Mouse (Mus musculus) hindbrain, embryonic 13.5 days (tissue): ENCODE data around the gene Tspan15. TPM values are rescaled to one million over a fixed set of nuclear protein-coding genes. Genes with fewer than 3 reads are reported as not detected.

ENCODE experiments used
- ATAC-seq: fragments of 200-750 bp; cut with Nextera tagmentation; 2 replicates; pipeline ENCODE4 v1.8.0; 2017; ENCODE audit warnings: moderate TSS enrichment; ENCODE audit not compliant: low FRiP score
- H3K27ac ChIP-seq: fragments of 300-500 bp; sonication (generic); 2 replicates; pipeline ENCODE4 v1.5.1; 2015; ENCODE audit warnings: inconsistent platforms, mild to moderate bottlenecking, moderate library complexity
- H3K27me3 ChIP-seq: fragments of 300-500 bp; sonication (generic); 2 replicates; pipeline ENCODE4 v1.6.1; 2015; ENCODE audit warnings: mild to moderate bottlenecking, inconsistent platforms
- H3K36me3 ChIP-seq: fragments of 300-500 bp; sonication (generic); 2 replicates; pipeline ENCODE4 v1.6.1; 2015; ENCODE audit warnings: mild to moderate bottlenecking, inconsistent platforms
- H3K4me1 ChIP-seq: fragments of 300-500 bp; sonication (generic); replicated peaks from 2 replicates; pipeline ENCODE4 v1.6.1; 2015; ENCODE audit warnings: inconsistent platforms
- H3K4me2 ChIP-seq: fragments of 300-500 bp; sonication (generic); 2 replicates; pipeline ENCODE4 v1.6.1; 2015; ENCODE audit warnings: inconsistent platforms, mild to moderate bottlenecking, moderate library complexity
- H3K4me3 ChIP-seq: fragments of 300-500 bp; sonication (generic); 2 replicates; pipeline ENCODE4 v1.5.1; 2015; ENCODE audit warnings: mild to moderate bottlenecking, inconsistent platforms
- H3K9ac ChIP-seq: fragments of 300-500 bp; sonication (generic); 2 replicates; pipeline ENCODE4 v1.6.1; 2015; ENCODE audit warnings: mild to moderate bottlenecking, inconsistent platforms
- H3K9me3 ChIP-seq: fragments of 300-500 bp; sonication (generic); 2 replicates; pipeline ENCODE4 v1.6.1; 2016; ENCODE audit warnings: inconsistent platforms
- WGBS: fragments of 180-500 bp; shearing (Covaris S2); methylation state at CpG from one replicate; pipeline ENCODE4 v1.1.7; 2015; 5-methylcytosine and 5-hydroxymethylcytosine counted together
- polyA plus RNA-seq: library from polyadenylated mRNA; unstranded; fragments of >200 nt; fragmentation: Nextera tagmentation; extraction: Ambion mirVana; gene quantifications from 2 replicates; pipeline ENCODE4 v1.2.1, GENCODE M21; 2015

The Tspan15 gene
- polyA plus RNA-seq, 1 experiment from 2014 or later = 22.1 TPM

DNA sequence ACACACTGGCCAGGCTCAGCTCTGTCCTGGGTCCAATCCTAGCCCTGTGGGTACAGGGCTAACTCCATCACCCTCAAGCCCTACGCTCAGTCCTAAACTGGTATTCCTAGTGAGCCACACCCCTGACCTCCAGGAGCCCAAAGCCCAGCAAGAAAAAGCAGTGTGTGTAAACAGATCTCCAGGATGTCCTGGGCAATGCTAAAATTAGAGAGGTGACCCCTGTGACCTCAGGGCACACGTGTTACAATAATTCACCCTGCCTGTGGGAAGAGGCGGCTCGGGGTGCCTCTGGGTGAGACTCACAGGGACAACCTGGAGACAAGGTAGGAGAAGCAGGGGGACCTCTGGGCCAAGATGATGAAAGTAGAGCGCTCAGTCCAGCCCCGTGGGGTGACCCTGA lies 6.8 kb downstream of the Tspan15 start:
- H3K36me3 ChIP-seq = no peaks in the 10 kb centered on the region
- no peaks in the 10 kb centered on the region for H3K4me1 ChIP-seq
- 79% methylated on average over 6 of the region's 6 CpGs for WGBS
- no peak overlapping the region for H3K4me3 ChIP-seq
- H3K27ac ChIP-seq = no peak overlapping the region
- H3K4me2 ChIP-seq = no peak overlapping the region
- H3K9me3 ChIP-seq = no peaks in the 10 kb centered on the region
- no peak for ATAC-seq
- H3K27me3 ChIP-seq = 0 out of 2 replicates have a peak, but pooled peaks cover 3% of the 10 kb centered on the region
- no peak overlapping the region for H3K9ac ChIP-seq

DNA sequence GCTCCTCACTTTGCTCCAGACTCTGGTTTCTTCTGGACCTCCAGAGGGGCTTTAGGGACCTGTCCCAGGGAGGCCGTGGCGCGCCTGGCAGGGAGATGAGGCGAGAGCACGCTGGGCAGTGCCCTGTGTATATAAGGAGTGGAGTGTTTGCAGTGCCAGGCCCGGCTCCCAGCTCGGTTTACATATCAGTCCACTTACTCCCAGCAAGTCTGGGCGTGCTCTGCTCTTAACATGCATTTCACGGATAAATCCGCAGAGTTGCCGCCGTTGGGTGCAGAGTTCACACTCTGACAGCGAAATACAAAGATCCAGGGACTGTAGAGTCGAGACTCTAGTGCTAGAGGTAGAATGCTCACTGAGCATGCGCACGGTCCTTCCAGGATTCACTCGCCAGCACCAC lies 8.3 kb downstream of the Tspan15 start:
- Histone ChIP-seq H3K4me2 (no peak overlapping the region), H3K9ac (no peak overlapping the region), H3K36me3 (no peaks in the 10 kb centered on the region), H3K27me3 (no peaks in the 10 kb centered on the region), H3K27ac (no peak overlapping the region), H3K4me3 (no peak overlapping the region), H3K4me1 (no peaks in the 10 kb centered on the region), H3K9me3 (no peaks in the 10 kb centered on the region)
- 87% methylated on average over 17 of the region's 17 CpGs for WGBS
- no peak for ATAC-seq

DNA sequence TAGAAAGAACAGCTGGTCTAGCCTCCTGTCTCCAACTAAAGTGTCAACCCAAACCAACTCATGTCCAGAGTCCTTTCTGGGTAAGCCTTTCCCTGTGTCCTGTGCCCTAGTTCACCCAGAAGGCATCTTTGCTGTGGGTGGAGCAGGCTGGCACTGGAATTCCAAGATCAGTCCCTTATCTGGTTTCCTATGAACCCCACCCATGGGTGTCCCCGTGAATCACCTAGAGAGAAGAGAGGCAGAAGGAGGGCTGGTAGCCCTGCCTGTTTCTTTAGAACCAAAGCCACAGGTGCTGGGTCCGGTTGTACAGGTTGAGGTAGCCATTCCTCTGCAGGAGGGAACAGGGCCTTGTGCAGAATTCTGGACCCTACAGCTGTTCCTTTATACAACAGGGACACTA lies 9.4 kb downstream of the Tspan15 start:
- Histone ChIP-seq H3K4me1 (peaks cover 8% of the 10 kb centered on the region), H3K9me3 (no peaks in the 10 kb centered on the region), H3K36me3 (no peaks in the 10 kb centered on the region), H3K4me3 (no peak overlapping the region), H3K27me3 (no peaks in the 10 kb centered on the region), H3K27ac (no peak overlapping the region), H3K9ac (no peak overlapping the region), H3K4me2 (no peak overlapping the region)
- 88% methylated on average over 2 of the region's 2 CpGs for WGBS
- ATAC-seq = no peak

DNA sequence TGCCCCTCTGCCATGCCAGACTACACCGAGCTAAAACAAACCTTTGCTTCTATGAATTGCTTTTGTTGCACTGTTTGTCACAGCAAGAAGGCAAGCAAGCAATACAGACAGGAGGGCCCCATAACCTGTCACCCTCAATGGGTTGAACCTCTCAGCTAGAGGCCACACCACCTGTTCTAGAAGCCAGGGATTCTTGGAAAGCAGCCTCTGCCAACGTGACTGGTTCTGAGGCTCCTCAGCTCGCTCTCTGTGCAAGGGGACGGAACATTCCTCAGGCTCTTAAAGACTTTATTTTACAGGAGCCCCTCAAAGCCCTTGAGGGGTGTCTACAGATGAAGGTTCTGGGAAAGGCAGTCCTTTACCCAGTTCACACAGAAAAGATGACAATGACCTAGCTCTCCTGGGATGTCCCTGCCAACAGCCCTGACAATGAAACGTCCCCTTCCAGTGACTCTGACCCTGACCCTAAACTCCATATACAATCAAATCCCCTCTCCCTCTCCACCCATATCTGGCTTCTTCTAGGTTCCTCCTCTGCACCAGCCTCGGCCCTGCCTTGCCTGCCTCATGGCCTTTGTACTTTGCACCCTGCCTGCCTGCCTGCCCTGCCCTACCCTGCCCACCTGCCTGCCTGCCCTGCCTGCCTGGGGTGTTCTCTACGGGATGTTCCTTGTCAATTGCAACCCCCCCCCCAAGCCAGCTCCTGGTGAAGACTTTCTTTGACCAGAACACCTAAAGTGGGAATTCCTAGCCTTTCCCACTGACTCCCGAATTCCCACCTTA lies 10.1 kb downstream of the Tspan15 start:
- no peak for ATAC-seq
- Histone ChIP-seq H3K4me2 (no peak overlapping the region), H3K27me3 (no peaks in the 10 kb centered on the region), H3K4me3 (no peak overlapping the region), H3K9ac (no peak overlapping the region), H3K9me3 (no peaks in the 10 kb centered on the region), H3K4me1 (peaks cover 12% of the 10 kb centered on the region), H3K27ac (no peak overlapping the region), H3K36me3 (no peaks in the 10 kb centered on the region)
- WGBS = 82% methylated on average over 8 of the region's 8 CpGs

DNA sequence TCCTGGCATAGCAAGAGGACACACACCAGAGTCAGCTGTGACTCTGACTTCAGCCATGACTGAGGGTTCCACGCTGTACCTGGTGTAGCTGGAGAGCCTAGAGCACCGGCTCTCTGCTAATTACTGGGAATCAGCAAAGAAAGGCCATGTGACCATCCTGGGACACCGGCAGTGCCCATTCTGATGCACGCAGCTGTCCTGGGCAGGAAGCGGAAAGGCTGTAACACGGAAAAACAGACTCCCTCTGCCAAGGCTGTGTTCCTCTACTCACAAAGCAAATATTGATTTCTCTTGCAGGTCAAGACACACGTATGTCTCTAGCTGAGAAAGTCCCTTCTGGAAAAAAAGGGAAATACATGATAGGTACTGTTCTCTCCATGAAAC lies 12.3 kb downstream of the Tspan15 start:
- WGBS = 76% methylated on average over 7 of the region's 7 CpGs
- Histone ChIP-seq H3K4me3 (no peak overlapping the region), H3K9me3 (no peaks in the 10 kb centered on the region), H3K4me2 (no peak overlapping the region), H3K27ac (no peak overlapping the region), H3K27me3 (no peaks in the 10 kb centered on the region), H3K9ac (no peak overlapping the region), H3K36me3 (no peaks in the 10 kb centered on the region), H3K4me1 (peaks cover 12% of the 10 kb centered on the region)
- ATAC-seq = no peak

DNA sequence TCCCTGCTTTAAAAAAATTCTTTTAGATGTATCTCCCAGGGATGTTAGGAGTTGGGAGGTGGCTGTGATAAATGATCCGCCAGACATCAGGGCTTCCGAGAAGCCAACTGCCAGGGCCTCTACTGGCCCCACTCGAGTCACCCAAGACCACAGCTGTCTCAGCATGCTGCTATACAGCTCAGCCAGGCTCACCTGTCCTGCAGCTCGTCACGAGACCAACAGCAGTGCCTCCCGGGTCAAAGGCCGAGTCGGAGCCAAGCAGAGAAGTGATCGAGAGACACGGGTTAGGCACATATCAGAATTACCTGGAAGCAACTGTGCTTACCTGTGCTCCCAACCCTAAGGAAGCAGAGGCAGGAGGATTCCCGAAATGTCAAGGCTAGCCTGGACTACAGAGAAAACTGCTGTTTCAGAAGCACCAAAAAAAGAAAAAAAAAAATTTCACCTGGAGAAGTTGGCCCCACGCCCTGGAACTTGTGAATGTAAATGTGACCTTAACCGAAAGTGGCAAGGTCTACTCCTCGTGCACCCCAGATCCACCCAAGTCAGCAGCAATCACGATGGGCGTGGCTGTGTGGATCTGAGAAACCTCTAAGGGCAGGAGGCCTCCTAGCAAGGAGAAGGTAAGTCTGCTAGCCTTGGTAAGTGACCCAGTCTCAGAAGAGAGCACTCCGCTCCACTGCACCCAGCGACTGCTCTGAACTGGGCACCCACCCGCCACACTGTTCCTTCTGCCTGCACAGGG lies 12.8 kb downstream of the Tspan15 start:
- ATAC-seq = no peak
- peak overlapping the region; percentile 44; the same call in 1 of the 2 replicates for H3K27ac ChIP-seq
- H3K9me3 ChIP-seq = no peaks in the 10 kb centered on the region
- no peaks in the 10 kb centered on the region for H3K27me3 ChIP-seq
- no peaks in the 10 kb centered on the region for H3K36me3 ChIP-seq
- WGBS = 88% methylated on average over 19 of the region's 19 CpGs
- H3K4me1 ChIP-seq = peaks cover 12% of the 10 kb centered on the region
- H3K4me2 ChIP-seq = no peak overlapping the region
- H3K9ac ChIP-seq = no peak overlapping the region
- no peak overlapping the region for H3K4me3 ChIP-seq

DNA sequence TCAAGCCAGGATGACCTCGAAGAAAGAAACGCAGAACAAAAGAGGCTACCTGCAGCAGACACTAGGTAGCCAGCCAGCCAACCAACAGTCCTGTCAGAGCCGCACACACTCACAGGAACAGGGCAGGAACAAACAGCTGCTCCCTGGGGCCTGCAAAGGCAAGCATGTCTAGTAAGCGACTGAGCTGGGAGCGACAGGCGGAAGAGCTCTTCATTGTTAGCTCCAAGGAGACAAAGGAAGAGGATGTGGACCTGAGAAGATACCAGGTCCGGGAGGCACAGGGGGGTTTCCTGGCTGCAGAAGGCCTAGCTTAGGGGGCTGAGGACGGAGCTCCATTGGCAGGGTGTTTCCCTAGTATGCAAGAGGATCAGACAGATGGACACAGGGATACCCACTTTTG lies 13.9 kb downstream of the Tspan15 start:
- no peaks in the 10 kb centered on the region for H3K27me3 ChIP-seq
- no peak for ATAC-seq
- H3K27ac ChIP-seq = peak overlapping the region; percentile 72
- 40% methylated on average over 8 of the region's 8 CpGs for WGBS
- H3K36me3 ChIP-seq = no peaks in the 10 kb centered on the region
- H3K9ac ChIP-seq = no peak overlapping the region
- no peak overlapping the region for H3K4me2 ChIP-seq
- peaks cover 12% of the 10 kb centered on the region for H3K4me1 ChIP-seq
- H3K4me3 ChIP-seq = no peak overlapping the region
- no peaks in the 10 kb centered on the region for H3K9me3 ChIP-seq

DNA sequence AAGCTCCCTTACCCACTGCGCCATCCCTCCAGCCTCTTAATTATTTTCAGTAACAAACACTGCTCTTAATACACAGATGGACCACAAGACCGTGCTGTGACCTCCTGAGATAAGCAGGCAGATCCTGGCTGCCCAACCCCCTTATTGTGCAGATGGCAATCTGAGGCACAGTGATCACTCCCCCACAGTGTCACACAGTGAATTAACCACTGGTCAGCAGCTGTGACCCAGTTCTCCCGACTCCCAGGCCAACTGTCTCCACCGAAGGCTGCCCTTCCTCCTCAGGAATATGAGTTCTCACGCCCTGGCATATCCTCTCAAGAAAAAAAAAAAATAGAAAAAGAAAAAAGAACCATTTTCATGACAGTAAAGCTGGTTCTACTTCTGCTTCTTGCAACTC lies 14.5 kb downstream of the Tspan15 start:
- no peaks in the 10 kb centered on the region for H3K36me3 ChIP-seq
- H3K4me3 ChIP-seq = no peak overlapping the region
- no peak overlapping the region for H3K4me2 ChIP-seq
- H3K27me3 ChIP-seq = no peaks in the 10 kb centered on the region
- H3K9me3 ChIP-seq = no peaks in the 10 kb centered on the region
- H3K27ac ChIP-seq = peak overlapping the region; percentile 72
- ATAC-seq = no peak
- H3K9ac ChIP-seq = no peak overlapping the region
- H3K4me1 ChIP-seq = peaks cover 12% of the 10 kb centered on the region
- WGBS = 39% methylated on average over 5 of the region's 5 CpGs

DNA sequence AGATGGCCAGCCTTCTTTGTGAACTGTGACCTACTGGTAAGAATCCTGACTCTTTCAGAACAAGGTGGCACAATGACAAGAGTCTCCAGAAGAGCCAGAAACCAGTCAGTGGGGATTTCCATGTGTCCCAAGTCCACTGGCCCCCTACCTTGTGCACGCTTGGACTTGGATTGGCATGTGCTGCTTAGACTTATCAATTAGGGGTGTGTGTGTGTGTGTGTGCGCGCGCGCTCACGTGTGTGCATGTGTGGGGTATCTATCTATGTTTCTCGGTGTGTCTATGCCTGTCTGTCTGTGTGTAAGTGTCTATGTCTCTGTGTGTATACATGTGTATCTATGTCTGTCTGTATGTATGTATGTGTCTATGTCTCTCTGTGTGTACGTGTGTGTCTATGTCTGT lies 15.4 kb downstream of the Tspan15 start:
- Histone ChIP-seq H3K4me2 (no peak overlapping the region), H3K9ac (no peak overlapping the region), H3K4me3 (no peak overlapping the region), H3K27ac (no peak overlapping the region), H3K9me3 (no peaks in the 10 kb centered on the region), H3K4me1 (peaks cover 17% of the 10 kb centered on the region), H3K36me3 (no peaks in the 10 kb centered on the region), H3K27me3 (no peaks in the 10 kb centered on the region)
- ATAC-seq = no peak
- WGBS = 98% methylated on average over 8 of the region's 8 CpGs

DNA sequence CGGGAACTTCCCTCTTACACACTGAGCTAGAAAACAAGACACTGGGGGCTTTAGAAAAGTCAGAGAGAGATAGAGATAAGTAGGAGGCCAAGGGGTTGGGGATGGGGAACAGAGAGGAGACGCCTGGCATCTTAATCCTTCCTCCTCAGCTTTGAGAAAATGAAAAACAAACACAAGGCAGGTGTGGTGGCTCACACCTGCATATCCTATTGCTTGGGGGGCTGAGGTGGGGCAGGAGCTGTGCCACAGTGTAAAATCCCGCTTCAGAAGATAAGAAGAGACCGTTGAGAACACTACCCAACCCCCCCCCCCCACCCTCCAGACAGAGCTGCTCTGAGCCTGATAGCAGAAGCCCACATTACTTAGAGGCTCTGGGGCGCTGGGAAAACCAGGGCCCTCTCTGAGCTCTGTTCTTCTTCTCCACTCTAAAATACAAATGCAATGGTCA lies 15.9 kb downstream of the Tspan15 start:
- Histone ChIP-seq H3K36me3 (no peaks in the 10 kb centered on the region), H3K4me3 (no peak overlapping the region), H3K4me2 (no peak overlapping the region), H3K9ac (no peak overlapping the region), H3K27me3 (no peaks in the 10 kb centered on the region), H3K4me1 (peaks cover 18% of the 10 kb centered on the region), H3K27ac (no peak overlapping the region), H3K9me3 (no peaks in the 10 kb centered on the region)
- ATAC-seq = no peak
- WGBS = 73% methylated on average over 5 of the region's 5 CpGs

DNA sequence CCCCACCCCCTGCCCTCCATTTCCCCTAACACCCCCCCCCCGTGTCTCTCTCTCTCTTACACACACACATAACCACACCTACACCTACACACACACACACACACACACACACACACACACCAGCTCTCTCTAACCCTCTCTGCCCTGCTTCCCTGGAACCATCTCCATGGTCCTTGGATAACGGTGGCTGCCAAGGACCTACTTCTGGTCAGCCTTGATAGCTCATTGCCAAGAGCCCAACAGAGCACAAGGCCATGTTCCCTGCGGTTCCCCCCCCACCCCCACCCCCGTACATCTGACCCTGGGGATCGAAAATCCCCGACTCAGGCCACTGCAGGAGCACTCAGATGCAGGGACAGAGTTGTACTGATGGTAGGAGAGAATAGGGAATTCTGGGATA lies 19.7 kb downstream of the Tspan15 start:
- 71% methylated on average over 5 of the region's 6 CpGs for WGBS
- Histone ChIP-seq H3K27ac (no peak overlapping the region), H3K27me3 (no peaks in the 10 kb centered on the region), H3K9me3 (no peaks in the 10 kb centered on the region), H3K36me3 (no peaks in the 10 kb centered on the region), H3K4me2 (no peak overlapping the region), H3K4me1 (peaks cover 20% of the 10 kb centered on the region), H3K9ac (no peak overlapping the region), H3K4me3 (no peak overlapping the region)
- ATAC-seq = no peak

DNA sequence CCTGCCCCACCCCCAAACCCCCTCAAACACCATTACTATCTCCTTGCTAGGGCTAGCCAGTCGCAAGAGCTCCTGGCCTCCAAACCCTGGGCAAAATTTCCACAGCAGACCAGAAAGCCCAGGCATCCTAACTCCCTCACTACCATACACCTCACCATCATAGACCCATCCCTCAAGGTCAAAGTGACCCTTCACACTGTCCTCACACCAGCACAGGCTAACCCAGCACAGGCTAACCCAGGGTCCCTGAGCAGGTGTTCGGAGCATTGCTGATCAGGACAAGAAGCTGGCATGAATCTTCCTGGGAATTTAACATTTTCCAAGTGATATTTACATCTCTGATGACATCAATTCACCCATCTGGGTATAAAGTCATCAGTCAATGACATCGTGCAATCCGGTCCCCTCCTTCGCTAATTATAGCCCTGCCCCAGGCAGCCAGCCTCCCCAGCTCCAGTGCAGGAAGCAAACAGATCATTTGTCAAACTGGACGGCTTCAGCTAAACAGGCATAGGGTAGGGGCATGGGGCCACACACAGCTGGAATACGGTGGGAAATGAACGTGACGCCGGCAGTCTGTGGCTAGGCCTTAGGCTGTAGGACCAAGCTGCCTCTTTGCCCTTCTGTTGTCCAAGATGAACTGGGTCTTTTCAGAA lies 22.7 kb downstream of the Tspan15 start:
- Histone ChIP-seq H3K27ac (peak overlapping the region; percentile 4; the same call in 1 of the 2 replicates), H3K4me1 (peaks cover 20% of the 10 kb centered on the region), H3K4me3 (no peak overlapping the region), H3K9me3 (no peaks in the 10 kb centered on the region), H3K27me3 (no peaks in the 10 kb centered on the region), H3K4me2 (no peak overlapping the region), H3K9ac (no peak overlapping the region), H3K36me3 (no peaks in the 10 kb centered on the region)
- ATAC-seq = no peak
- 44% methylated on average over 10 of the region's 10 CpGs for WGBS
